Comparison of ENCODE assay signal across 16 mouse cellular contexts in the genomic region with DNA sequence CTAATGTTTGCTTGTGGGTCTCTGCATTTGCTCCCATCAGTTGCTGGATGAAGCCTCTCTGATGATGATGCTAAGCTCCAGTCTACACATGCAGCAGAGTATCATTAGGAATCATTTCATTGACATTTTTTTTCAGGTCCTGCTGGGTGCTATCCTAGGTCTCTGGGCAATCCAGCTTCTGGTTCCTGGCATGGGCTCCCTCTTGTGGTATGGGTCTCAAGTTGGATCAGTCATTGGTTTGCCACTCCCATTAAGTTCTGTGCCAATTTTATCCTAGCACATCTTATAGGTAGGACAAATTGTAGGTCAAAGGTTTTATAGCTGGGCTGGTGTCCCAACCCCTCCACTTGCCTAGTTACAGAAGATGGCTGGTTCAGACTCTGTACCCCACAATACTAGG. TPM values are rescaled to one million over a fixed set of nuclear protein-coding genes. Genes with fewer than 3 reads are reported as not detected.
A peak's percentile ranks its signal among the peaks of the same experiment; 100 is the strongest.
DNase-seq lines count a peak whose midpoint lies in the region; ATAC-seq and TF ChIP-seq lines count a peak whose summit lies in the region.
"Had no signal": no experiment of that assay in that cellular context is flagged by ENCODE, and none has a peak within 500 bp of the region (broad histone marks: within the 10 kb centered on the region; RNA-seq: fewer than 3 reads in every experiment).

No protein-coding gene starts in this region.

- TF ChIP-seq CTCF in kidney, postnatal 0 days (IDR thresholded peaks at IDR 0.05; ENCODE audit: low read depth), result peak; percentile 51

- no peak overlapping the region for H3K27ac ChIP-seq in kidney, postnatal 0 days
- H3K27ac ChIP-seq: limb, embryonic 10.5 days; lung, embryonic 15.5 days; neural tube, embryonic 15.5 days had no signal

- no peak overlapping the region for H3K4me3 ChIP-seq in kidney, postnatal 0 days (replicated peaks; ENCODE audit: low read depth, low read length)
- H3K4me3 ChIP-seq: limb, embryonic 10.5 days; lung, embryonic 15.5 days; neural tube, embryonic 15.5 days had no signal

- no peak for ATAC-seq in kidney, postnatal 0 days (replicated peaks; ENCODE audit: low FRiP score, low read depth)
- ATAC-seq in megakaryocyte-erythroid progenitor cell, adult 5-6 weeks (replicated peaks; ENCODE audit: low FRiP score, low TSS enrichment, poor library complexity, severe bottlenecking), result 0 out of 2 replicates have a peak, but pooled peaks have one; percentile 47
- ATAC-seq: hindbrain, embryonic 16.5 days had no signal

- H3K4me1 ChIP-seq in kidney, postnatal 0 days (replicated peaks; ENCODE audit: insufficient read depth, low read length), result no peaks in the 10 kb centered on the region
- H3K4me1 ChIP-seq: limb, embryonic 10.5 days; lung, embryonic 15.5 days; neural tube, embryonic 15.5 days had no signal

- H3K27me3 ChIP-seq in kidney, postnatal 0 days (ENCODE audit: insufficient read depth, low read length), result no peaks in the 10 kb centered on the region
- H3K27me3 ChIP-seq: lung, embryonic 15.5 days; neural tube, embryonic 15.5 days had no signal

- H3K36me3 ChIP-seq in kidney, postnatal 0 days (ENCODE audit: insufficient read depth, low read length), result no peaks in the 10 kb centered on the region
- H3K36me3 ChIP-seq: limb, embryonic 10.5 days; lung, embryonic 15.5 days; neural tube, embryonic 15.5 days had no signal

- no peak overlapping the region for H3K9ac ChIP-seq in kidney, postnatal 0 days (ENCODE audit: low read depth, low read length)
- H3K9ac ChIP-seq: lung, embryonic 15.5 days; neural tube, embryonic 15.5 days had no signal

- DNase-seq in adrenal gland, postnatal 10 days, result peak; percentile 9
- no peak for DNase-seq in adrenal gland, postnatal 14 days
- peak; percentile 12 for DNase-seq in kidney, postnatal 0 days (ENCODE audit: low spot score)
- no peak for DNase-seq in kidney, adult 11 months
- peak; percentile 7 for DNase-seq in lung, postnatal 36 days
- DNase-seq in lung, postnatal 25 days (ENCODE audit: low spot score), result no peak
- DNase-seq in frontal cortex, postnatal 25 days (ENCODE audit: low spot score in 2 of 2), result no peak
- DNase-seq: adrenal gland, adult 2 months; gastrocnemius, postnatal 36 days; layer of hippocampus, adult 9-11 months had no signal

- no peak overlapping the region for H3K4me2 ChIP-seq in kidney, postnatal 0 days (ENCODE audit: low read length)
- H3K4me2 ChIP-seq: lung, embryonic 15.5 days; neural tube, embryonic 15.5 days had no signal

- H3K9me3 ChIP-seq in kidney, postnatal 0 days (replicated peaks; ENCODE audit: low read length), result no peaks in the 10 kb centered on the region
- H3K9me3 ChIP-seq: limb, embryonic 10.5 days; lung, embryonic 15.5 days; neural tube, embryonic 15.5 days had no signal

RNA-seq across cellular contexts. Expression of a gene that starts 31.7 kb away (rescaled TPM):
- under 1 TPM in 1 of 2 experiments, not detected in 1; 0.97 TPM for total RNA-seq in adrenal gland, postnatal 10 days (2021)
- not detected in 2 replicates for total RNA-seq in adrenal gland, postnatal 14 days (2021)
- polyA plus RNA-seq in kidney, postnatal 0 days (2015; fragmentation: Nextera tagmentation; extraction: Ambion mirVana), result 2.5 and 3.2 TPM in 2 replicates
- total RNA-seq in megakaryocyte-erythroid progenitor cell, adult 5-6 weeks (2014; fragmentation: Nextera tagmentation), result 1.3 and 3.5 TPM in 2 replicates
- 2.4 TPM in 1 of 2 replicates, not detected in the other for total RNA-seq in megakaryocyte-erythroid progenitor cell, adult 5-6 weeks (2017)
- total RNA-seq: common myeloid progenitor, adult 5-6 weeks had no signal

RNA-seq across cellular contexts. Expression of a gene that starts 41.4 kb away (rescaled TPM):
- 10 to 100 TPM; 23.7 to 30.9 TPM for total RNA-seq in adrenal gland, postnatal 10 days (2021)
- 26.1 and 28.6 TPM in 2 replicates for total RNA-seq in adrenal gland, postnatal 14 days (2021)
- polyA plus RNA-seq in kidney, postnatal 0 days (2015; fragmentation: Nextera tagmentation; extraction: Ambion mirVana), result 65.1 and 66.9 TPM in 2 replicates
- total RNA-seq in megakaryocyte-erythroid progenitor cell, adult 5-6 weeks (2014; fragmentation: Nextera tagmentation), result 23.0 and 38.5 TPM in 2 replicates
- 14.6 and 26.0 TPM in 2 replicates for total RNA-seq in megakaryocyte-erythroid progenitor cell, adult 5-6 weeks (2017)

RNA-seq across cellular contexts. Expression of a gene that starts 44.2 kb away (rescaled TPM):
- total RNA-seq in adrenal gland, postnatal 10 days (2021), result 1 to 10 TPM; 4.7 to 7.3 TPM
- 3.3 and 5.9 TPM in 2 replicates for total RNA-seq in adrenal gland, postnatal 14 days (2021)
- 2.6 and 3.0 TPM in 2 replicates for polyA plus RNA-seq in kidney, postnatal 0 days (2015; fragmentation: Nextera tagmentation; extraction: Ambion mirVana)
- not detected in 2 replicates for total RNA-seq in megakaryocyte-erythroid progenitor cell, adult 5-6 weeks (2014; fragmentation: Nextera tagmentation)
- not detected in 2 replicates for total RNA-seq in megakaryocyte-erythroid progenitor cell, adult 5-6 weeks (2017)

RNA-seq across cellular contexts. Expression of a gene that starts 51.3 kb away (rescaled TPM):
- 10 to 100 TPM in 1 of 2 experiments, 1 to 10 TPM in 1; 7.3 to 10.2 TPM for total RNA-seq in adrenal gland, postnatal 10 days (2021)
- total RNA-seq in adrenal gland, postnatal 14 days (2021), result 6.1 and 7.6 TPM in 2 replicates
- polyA plus RNA-seq in kidney, postnatal 0 days (2015; fragmentation: Nextera tagmentation; extraction: Ambion mirVana), result 6.6 and 8.4 TPM in 2 replicates
- 0.92 and 2.6 TPM in 2 replicates for total RNA-seq in megakaryocyte-erythroid progenitor cell, adult 5-6 weeks (2014; fragmentation: Nextera tagmentation)
- 1.1 and 2.4 TPM in 2 replicates for total RNA-seq in megakaryocyte-erythroid progenitor cell, adult 5-6 weeks (2017)

Comparison
In these comparisons a context has a peak if more than half of its experiments do, and no peak if none do; other contexts are left out.
1. DNase-seq: peak in adrenal gland, postnatal 10 days (single experiment), kidney, postnatal 0 days (single experiment) and lung, postnatal 36 days (single experiment); none in adrenal gland, postnatal 14 days (single experiment), kidney, adult 11 months (single experiment), lung, postnatal 25 days (single experiment) and frontal cortex, postnatal 25 days (0 of 2).